Mouse (Mus musculus): ENCODE measurements around the gene Bcar3.

- TF ChIP-seq POLR2A (IDR thresholded peaks at IDR 0.05; ENCODE audit: borderline replicate concordance, low read depth, low read length), result no peak
- TF ChIP-seq CTCF (IDR thresholded peaks at IDR 0.05; ENCODE audit: low read depth, low read length), result no peak
Observed at GRCm38 (mm10) chr3:122322226-122322625, 28.3 kb downstream of the Bcar3 start.

Measured in bone marrow macrophage, adult 2 months (primary cell).